In the genomic region with DNA sequence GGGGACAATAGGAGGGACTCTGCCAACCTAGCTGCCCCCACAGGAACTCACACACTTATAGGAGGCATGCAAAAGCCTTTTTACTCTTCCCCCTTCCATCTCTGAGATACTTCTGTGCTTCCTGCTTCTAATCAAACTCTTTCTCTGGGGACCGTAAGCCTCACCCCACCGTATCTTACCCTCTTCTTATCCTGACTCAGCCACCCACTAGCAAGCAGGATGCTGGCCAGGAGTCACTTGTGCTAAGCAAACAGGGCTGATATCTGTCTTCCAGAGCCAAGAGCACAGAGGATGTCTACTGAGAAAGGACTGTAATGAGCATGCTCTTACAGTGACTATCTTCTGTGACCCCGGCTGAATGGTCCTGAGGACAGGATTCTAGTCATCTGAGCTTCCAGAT, we compare ENCODE assay signal across 43 mouse cellular contexts. TPM values are rescaled to one million over a fixed set of nuclear protein-coding genes. Genes with fewer than 3 reads are reported as not detected.
"Had no signal": no experiment of that assay in that cellular context is flagged by ENCODE, and none has a peak within 500 bp of the region (broad histone marks: within the 10 kb centered on the region; RNA-seq: fewer than 3 reads in every experiment).

No protein-coding gene starts in this region.

- H3K27me3 ChIP-seq: limb, embryonic 12.5 days; limb, embryonic 13.5 days; limb, embryonic 15.5 days; liver, embryonic 12.5 days; liver, embryonic 13.5 days; liver, embryonic 15.5 days; lung, embryonic 15.5 days; midbrain, embryonic 15.5 days; neural tube, embryonic 12.5 days had no signal

- H3K27ac ChIP-seq: left cerebral cortex, adult 2 months; limb, embryonic 10.5 days; limb, embryonic 12.5 days; limb, embryonic 13.5 days; limb, embryonic 15.5 days; liver, embryonic 12.5 days; liver, embryonic 13.5 days; liver, embryonic 14.5 days; liver, embryonic 15.5 days; lung, embryonic 15.5 days; macrophage; midbrain, embryonic 12.5 days; midbrain, embryonic 13.5 days; midbrain, embryonic 15.5 days; neural tube, embryonic 12.5 days had no signal

- H3K4me3 ChIP-seq: left cerebral cortex, adult 2 months; limb, embryonic 10.5 days; limb, embryonic 12.5 days; limb, embryonic 13.5 days; limb, embryonic 15.5 days; liver, embryonic 12.5 days; liver, embryonic 13.5 days; liver, embryonic 15.5 days; lung, embryonic 15.5 days; megakaryocyte, embryonic 14.5 days; midbrain, embryonic 12.5 days; midbrain, embryonic 13.5 days; midbrain, embryonic 15.5 days; myocyte; neural tube, embryonic 12.5 days had no signal

- H3K9ac ChIP-seq: limb, embryonic 12.5 days; limb, embryonic 13.5 days; limb, embryonic 15.5 days; liver, embryonic 12.5 days; liver, embryonic 13.5 days; liver, embryonic 14.5 days; liver, embryonic 15.5 days; liver, postnatal 0 days; lung, embryonic 14.5 days; lung, embryonic 15.5 days; midbrain, embryonic 12.5 days; midbrain, embryonic 13.5 days; midbrain, embryonic 15.5 days; neural tube, embryonic 12.5 days had no signal

- DNase-seq: left cerebral cortex, postnatal 4 days; liver; liver, embryonic 13.5 days; liver, postnatal 0 days; lung, adult 18-20 months; lung, adult 2 months; lung, embryonic 14.5 days; lung, postnatal 10 days; lung, postnatal 14 days; lung, postnatal 4 days; midbrain, embryonic 14.5 days had no signal

- H3K9me3 ChIP-seq: limb, embryonic 10.5 days; limb, embryonic 12.5 days; limb, embryonic 13.5 days; limb, embryonic 15.5 days; liver, embryonic 12.5 days; liver, embryonic 13.5 days; liver, embryonic 15.5 days; lung, embryonic 15.5 days; midbrain, embryonic 12.5 days; midbrain, embryonic 13.5 days; midbrain, embryonic 15.5 days; neural tube, embryonic 12.5 days had no signal

- H3K4me2 ChIP-seq: limb, embryonic 12.5 days; limb, embryonic 13.5 days; limb, embryonic 15.5 days; liver, embryonic 11.5 days; liver, embryonic 12.5 days; liver, embryonic 13.5 days; liver, embryonic 15.5 days; lung, embryonic 14.5 days; lung, embryonic 15.5 days; midbrain, embryonic 12.5 days; midbrain, embryonic 13.5 days; midbrain, embryonic 15.5 days; neural tube, embryonic 12.5 days had no signal

- H3K4me1 ChIP-seq: limb, embryonic 12.5 days; limb, embryonic 13.5 days; limb, embryonic 15.5 days; liver, embryonic 12.5 days; liver, embryonic 13.5 days; liver, embryonic 15.5 days; lung, embryonic 15.5 days; midbrain, embryonic 12.5 days; midbrain, embryonic 13.5 days; midbrain, embryonic 15.5 days; neural tube, embryonic 12.5 days had no signal

- ATAC-seq: liver, embryonic 12.5 days; liver, postnatal 0 days; lung, postnatal 0 days; midbrain, embryonic 13.5 days; midbrain, embryonic 15.5 days; midbrain, embryonic 16.5 days had no signal

- H3K36me3 ChIP-seq: limb, embryonic 10.5 days; limb, embryonic 12.5 days; limb, embryonic 13.5 days; limb, embryonic 15.5 days; liver, embryonic 12.5 days; liver, embryonic 13.5 days; liver, embryonic 15.5 days; lung, embryonic 15.5 days; midbrain, embryonic 12.5 days; midbrain, embryonic 13.5 days; midbrain, embryonic 15.5 days; neural tube, embryonic 12.5 days had no signal

RNA-seq across cellular contexts. Expression of a gene that starts 34.3 kb away (rescaled TPM):
- total RNA-seq: left cerebral cortex, adult 2 months; left cerebral cortex, adult 8-10 months; left cerebral cortex, postnatal 10 days; left cerebral cortex, postnatal 14 days; left cerebral cortex, postnatal 4 days; liver, adult 2 months; megakaryocyte progenitor cell, adult 5-6 weeks; megakaryocyte, adult 5-6 weeks; megakaryocyte-erythroid progenitor cell, adult 5-6 weeks; midbrain, postnatal 0 days; monocyte, adult 5-6 weeks had no signal
- polyA plus RNA-seq: limb, embryonic 10.5 days; limb, embryonic 11.5 days; limb, embryonic 12.5 days; limb, embryonic 13.5 days; limb, embryonic 15.5 days; liver, adult 2 months; liver, embryonic 11.5 days; liver, embryonic 12.5 days; liver, embryonic 13.5 days; liver, embryonic 15.5 days; liver, embryonic 16.5 days; liver, postnatal 0 days; lung, embryonic 14.5 days; lung, embryonic 15.5 days; lung, embryonic 16.5 days; lung, postnatal 0 days; macrophage; myocyte; neural tube, embryonic 11.5 days; neural tube, embryonic 12.5 days had no signal
